Mouse (Mus musculus) intestine, embryonic 16.5 days (tissue): ENCODE measurements around the gene Os9. TPM values are rescaled to one million over a fixed set of nuclear protein-coding genes. Genes with fewer than 3 reads are reported as not detected.

Experiments used
- ATAC-seq: fragments of 200-750 bp; cut with Nextera tagmentation; 2 replicates; pipeline ENCODE4 v1.8.0; 2017; ENCODE audit warnings: moderate TSS enrichment, moderate library complexity
- H3K27ac ChIP-seq: fragments of 300-500 bp; sonication (generic); 2 replicates; pipeline ENCODE4 v1.5.1; 2014; ENCODE audit warnings: mild to moderate bottlenecking, low read length
- H3K27me3 ChIP-seq: fragments of 300-500 bp; sonication (generic); replicated peaks from 2 replicates; pipeline ENCODE4 v1.6.1; 2014; ENCODE audit warnings: low read length, control low read depth, mixed read lengths; ENCODE audit not compliant: control insufficient read depth, insufficient read depth
- H3K36me3 ChIP-seq: fragments of 300-500 bp; sonication (generic); 2 replicates; pipeline ENCODE4 v1.6.1; 2014; ENCODE audit warnings: low read length, control low read depth; ENCODE audit not compliant: control insufficient read depth, insufficient read depth
- H3K4me1 ChIP-seq: fragments of 300-500 bp; sonication (generic); 2 replicates; pipeline ENCODE4 v1.6.1; 2014; ENCODE audit warnings: low read length, control low read depth, mixed read lengths; ENCODE audit not compliant: control insufficient read depth, insufficient read depth
- H3K4me2 ChIP-seq: fragments of 300-500 bp; sonication (generic); 2 replicates; pipeline ENCODE4 v1.6.1; 2014; ENCODE audit warnings: low read depth, low read length, control low read depth
- H3K4me3 ChIP-seq: fragments of 300-500 bp; sonication (generic); 2 replicates; pipeline ENCODE4 v1.5.1; 2014; ENCODE audit warnings: mild to moderate bottlenecking, low read length
- H3K9ac ChIP-seq: fragments of 300-500 bp; sonication (generic); 2 replicates; pipeline ENCODE4 v1.6.1; 2014; ENCODE audit warnings: low read depth, low read length
- H3K9me3 ChIP-seq: fragments of 300-500 bp; sonication (generic); 2 replicates; pipeline ENCODE4 v1.6.1; 2016; ENCODE audit warnings: low read length, control low read depth; ENCODE audit not compliant: control insufficient read depth
- WGBS: fragments of 180-500 bp; shearing (Covaris S2); extraction: QIAGEN DNeasy Blood & Tissue Kit; methylation state at CpG from one replicate; pipeline ENCODE4 v1.1.7; 2014; 5-methylcytosine and 5-hydroxymethylcytosine counted together
- polyA plus RNA-seq: library from polyadenylated mRNA; unstranded; fragments of >200 nt; fragmentation: Nextera tagmentation; extraction: Ambion mirVana; gene quantifications from 2 replicates; pipeline ENCODE4 v1.2.1, GENCODE M21; 2015

Gene Os9
- polyA plus RNA-seq, result 110 and 116 TPM in 2 replicates

GRCm38 (mm10) chr10:127121066-127121477 is at the start of gene Os9:
Gene Os9 (minus strand): TSS chr10:127121131.
- Histone ChIP-seq H3K4me1 (peaks cover 14% of the 10 kb centered on the region), H3K9ac (peak within 1 kb of the TSS; percentile 83), H3K36me3 (peaks cover 9% of the 10 kb centered on the region), H3K9me3 (no peaks in the 10 kb centered on the region), H3K27ac (no peak within 1 kb of the TSS), H3K27me3 (no peaks in the 10 kb centered on the region), H3K4me3 (peak within 1 kb of the TSS; percentile 84), H3K4me2 (peak within 1 kb of the TSS; percentile 92)
- ATAC-seq, result peak; percentile 95
- WGBS, result under 1% methylated on average over 19 of the region's 19 CpGs

GRCm38 (mm10) chr10:127170002-127170401 is 49.1 kb upstream of the Os9 start:
- WGBS, result 14% methylated on average over 22 of the region's 22 CpGs
- Histone ChIP-seq H3K4me2 (peak overlapping the region; percentile 67), H3K9me3 (no peaks in the 10 kb centered on the region), H3K4me1 (peaks cover 18% of the 10 kb centered on the region), H3K27me3 (peaks cover 6% of the 10 kb centered on the region; the same call in 1 of the 2 replicates), H3K4me3 (peak overlapping the region; percentile 41), H3K9ac (no peak overlapping the region), H3K27ac (no peak overlapping the region), H3K36me3 (no peaks in the 10 kb centered on the region; the same call in 1 of the 2 replicates)
- no peak for ATAC-seq

DNA sequence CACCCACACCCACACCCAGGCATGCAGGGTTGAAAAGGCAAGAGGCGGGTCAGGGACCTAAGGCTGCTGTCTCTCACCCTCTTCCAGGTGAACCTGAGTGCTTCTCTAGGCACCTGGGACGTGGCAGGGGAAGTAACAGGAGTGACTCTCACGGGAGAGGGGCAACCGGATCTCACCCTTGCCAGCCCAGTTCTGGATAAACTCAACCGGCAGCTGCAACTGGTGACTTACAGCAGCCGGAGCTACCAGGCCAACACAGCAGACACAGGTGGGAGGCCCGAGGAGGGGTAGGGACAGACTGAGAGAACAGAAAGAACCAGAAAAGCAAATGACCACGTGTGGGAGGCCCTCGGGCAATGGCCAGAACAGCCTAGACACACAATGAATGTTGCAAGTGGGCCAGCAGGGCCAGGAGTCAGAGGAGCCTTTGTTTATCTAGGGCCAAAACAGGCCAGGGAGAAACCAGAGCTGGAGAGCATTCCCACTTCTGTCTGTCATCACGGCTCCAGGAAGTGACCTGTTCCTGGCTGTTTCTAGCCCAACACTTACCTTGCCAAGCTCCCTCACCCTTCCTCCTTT is 46.8 kb upstream of the Os9 start:
- Histone ChIP-seq H3K36me3 (no peaks in the 10 kb centered on the region; the same call in 1 of the 2 replicates), H3K4me3 (peak overlapping the region; percentile 75), H3K27ac (peak overlapping the region; percentile 82), H3K27me3 (peaks cover 6% of the 10 kb centered on the region; the same call in 1 of the 2 replicates), H3K9me3 (no peaks in the 10 kb centered on the region), H3K4me1 (peaks cover 22% of the 10 kb centered on the region), H3K4me2 (peak overlapping the region; percentile 98), H3K9ac (peak overlapping the region; percentile 79)
- WGBS, result 18% methylated on average over 10 of the region's 10 CpGs
- ATAC-seq, result no peak

GRCm38 (mm10) chr10:127166771-127167613 is 46.1 kb upstream of the Os9 start:
- H3K27ac ChIP-seq, result peak overlapping the region; percentile 82
- H3K9ac ChIP-seq, result peak overlapping the region; percentile 79
- peaks cover 22% of the 10 kb centered on the region for H3K4me1 ChIP-seq
- H3K4me2 ChIP-seq, result peak overlapping the region; percentile 98
- ATAC-seq, result no peak
- peak overlapping the region; percentile 75 for H3K4me3 ChIP-seq
- no peaks in the 10 kb centered on the region; the same call in 1 of the 2 replicates for H3K36me3 ChIP-seq
- no peaks in the 10 kb centered on the region for H3K9me3 ChIP-seq
- WGBS, result 20% methylated on average over 15 of the region's 15 CpGs
- peaks cover 6% of the 10 kb centered on the region; the same call in 1 of the 2 replicates for H3K27me3 ChIP-seq

DNA sequence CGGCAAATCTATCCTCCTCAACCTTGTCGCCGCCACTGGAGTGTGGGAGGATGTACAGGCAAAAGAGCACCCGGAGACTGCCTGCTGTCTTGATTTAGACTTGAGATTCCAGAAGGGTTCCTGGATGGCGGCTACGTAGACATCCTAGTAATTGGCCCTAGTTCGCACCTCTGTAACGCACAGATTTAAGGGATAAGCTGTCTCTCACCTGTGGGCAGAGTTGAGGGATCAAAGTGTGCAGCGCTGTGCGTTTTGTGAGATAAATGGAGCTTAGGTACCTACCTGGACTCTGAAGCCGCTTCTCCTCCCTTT is 45.4 kb upstream of the Os9 start:
- peak overlapping the region; percentile 82 for H3K27ac ChIP-seq
- H3K9ac ChIP-seq, result peak overlapping the region; percentile 79
- peaks cover 22% of the 10 kb centered on the region for H3K4me1 ChIP-seq
- peak overlapping the region; percentile 75 for H3K4me3 ChIP-seq
- peak overlapping the region; percentile 98 for H3K4me2 ChIP-seq
- H3K27me3 ChIP-seq, result peaks cover 6% of the 10 kb centered on the region; the same call in 1 of the 2 replicates
- H3K36me3 ChIP-seq, result no peaks in the 10 kb centered on the region; the same call in 1 of the 2 replicates
- WGBS, result 8% methylated on average over 11 of the region's 11 CpGs
- no peaks in the 10 kb centered on the region for H3K9me3 ChIP-seq
- ATAC-seq, result no peak

GRCm38 (mm10) chr10:127165654-127166403 is 44.9 kb upstream of the Os9 start:
- under 1% methylated on average over 56 of the region's 56 CpGs for WGBS
- peaks cover 6% of the 10 kb centered on the region; the same call in 1 of the 2 replicates for H3K27me3 ChIP-seq
- H3K4me1 ChIP-seq, result peaks cover 18% of the 10 kb centered on the region
- peak overlapping the region; percentile 79 for H3K9ac ChIP-seq
- peak overlapping the region; percentile 98 for H3K4me2 ChIP-seq
- ATAC-seq, result peak; percentile 72
- peak overlapping the region; percentile 82 for H3K27ac ChIP-seq
- no peaks in the 10 kb centered on the region for H3K9me3 ChIP-seq
- H3K4me3 ChIP-seq, result peak overlapping the region; percentile 75
- no peaks in the 10 kb centered on the region; the same call in 1 of the 2 replicates for H3K36me3 ChIP-seq

DNA sequence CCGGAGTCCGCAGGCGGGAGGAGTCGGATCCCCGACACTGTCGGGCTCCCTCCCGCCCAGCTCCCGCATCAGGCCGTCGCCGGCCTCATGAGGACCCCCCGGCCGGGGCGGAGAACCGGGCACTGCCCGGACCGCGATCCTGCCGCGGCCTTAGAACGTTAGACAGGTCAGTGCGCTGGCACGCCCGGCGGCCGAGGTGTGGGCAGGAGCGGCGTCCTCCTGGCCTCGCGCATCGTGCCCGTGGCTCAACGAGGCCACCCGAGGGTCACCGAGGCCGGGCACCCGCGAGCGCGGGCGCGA is 44.4 kb upstream of the Os9 start:
- H3K4me1 ChIP-seq, result peaks cover 12% of the 10 kb centered on the region
- H3K4me2 ChIP-seq, result peak overlapping the region; percentile 98
- WGBS, result under 1% methylated on average over 42 of the region's 42 CpGs
- H3K36me3 ChIP-seq, result no peaks in the 10 kb centered on the region; the same call in 1 of the 2 replicates
- H3K9me3 ChIP-seq, result no peaks in the 10 kb centered on the region
- peaks cover 6% of the 10 kb centered on the region; the same call in 1 of the 2 replicates for H3K27me3 ChIP-seq
- H3K9ac ChIP-seq, result peak overlapping the region; percentile 79
- H3K4me3 ChIP-seq, result peak overlapping the region; percentile 75
- ATAC-seq, result peak; percentile 52
- H3K27ac ChIP-seq, result peak overlapping the region; percentile 82

DNA sequence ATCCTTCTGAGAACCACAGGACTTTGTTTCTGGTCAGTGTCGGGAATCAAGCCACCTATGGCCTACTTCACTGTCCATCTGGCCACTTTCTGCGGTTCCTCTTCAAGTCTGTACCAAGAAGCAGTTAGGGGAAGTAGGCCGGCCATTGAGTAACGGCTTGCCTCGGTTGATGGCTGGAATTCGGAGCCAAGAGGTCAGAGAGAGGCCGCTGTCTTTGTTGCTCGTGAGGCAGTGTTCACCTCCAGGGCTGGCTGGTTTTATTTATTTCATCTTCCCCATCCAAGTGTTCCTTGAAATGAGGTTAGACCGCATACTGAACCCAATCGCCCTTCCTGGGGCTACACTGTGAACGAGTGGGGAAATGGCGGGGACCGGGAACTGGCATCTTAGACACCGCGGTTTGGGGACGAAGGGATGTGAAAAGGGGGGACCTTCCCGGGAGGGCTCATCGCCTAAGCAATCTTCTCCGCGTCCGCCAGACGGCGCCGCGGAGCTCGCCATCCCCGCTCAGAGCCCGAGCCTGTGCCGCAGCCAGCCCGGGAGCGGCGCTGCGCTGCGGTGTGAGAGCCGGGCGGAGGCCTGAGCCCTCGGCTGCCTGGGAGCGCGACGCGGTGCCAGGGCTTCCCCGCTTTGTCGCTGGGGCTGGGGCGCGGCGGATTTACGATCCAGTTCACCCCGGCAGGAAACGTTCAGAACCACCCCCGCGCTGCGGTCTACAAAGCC is 43.9 kb upstream of the Os9 start, which contains the start of gene B4galnt1:
B4galnt1 (plus strand) TSS at position 595 of the 723 bp plus-strand sequence.
- Histone ChIP-seq H3K9me3 (no peaks in the 10 kb centered on the region), H3K36me3 (no peaks in the 10 kb centered on the region; the same call in 1 of the 2 replicates), H3K27ac (peak within 1 kb of the TSS; percentile 82), H3K4me3 (peak within 1 kb of the TSS; percentile 75), H3K4me1 (peaks cover 7% of the 10 kb centered on the region), H3K9ac (peak within 1 kb of the TSS; percentile 79), H3K4me2 (peak within 1 kb of the TSS; percentile 98), H3K27me3 (peaks cover 6% of the 10 kb centered on the region; the same call in 1 of the 2 replicates)
- peak; percentile 83 for ATAC-seq
- WGBS, result 2% methylated on average over 52 of the region's 52 CpGs
